Mouse (Mus musculus): Measurements from ENCODE around the gene Nipsnap2.
A peak's percentile ranks its signal among the peaks of the same experiment; 100 is the strongest.

- TF ChIP-seq ZNF384 (IDR thresholded peaks at IDR 0.05; ENCODE audit: low read depth, low read length): peak; percentile 88
- TF ChIP-seq MAFK (IDR thresholded peaks at IDR 0.05; ENCODE audit: insufficient read depth, low read depth, low read length): no peak
Observed at GRCm38 (mm10) chr5:129785235-129785870, 60.5 kb downstream of the Nipsnap2 start.

Data from ES-E14 (cell line).